Mouse (Mus musculus) kidney, postnatal 10 days (tissue): ENCODE data around the gene Man1a.

Experiments used
- DNase-seq: peaks from one replicate; pipeline ENCODE4 v3.0.0; 2021; ENCODE audit warnings: mixed read lengths

The Man1a gene

DNA sequence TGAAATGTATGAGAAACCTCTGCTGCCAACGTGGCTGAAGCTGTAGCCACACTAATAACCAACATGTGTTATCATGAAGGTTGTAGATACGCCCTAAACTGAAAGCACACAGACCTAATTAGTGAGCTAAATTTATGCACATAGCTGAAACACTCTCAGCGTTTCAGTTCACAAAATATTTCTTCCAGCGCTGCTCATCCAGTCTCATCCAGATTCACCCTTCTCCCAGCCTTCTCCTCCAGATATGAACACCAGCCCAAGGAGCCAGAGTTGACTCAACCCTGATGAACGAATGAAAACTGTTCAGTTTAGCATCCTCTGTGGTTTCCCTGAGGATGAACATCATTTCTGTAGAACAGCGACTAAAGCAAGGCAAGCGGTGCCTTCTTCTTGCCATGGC is 15.8 kb downstream of the Man1a start:
- no peak for DNase-seq

- DNase-seq = no peak
Measured at GRCm38 (mm10) chr10:54059679-54060249, 16.6 kb downstream of the Man1a start.

- peak; percentile 17 for DNase-seq
Measured at GRCm38 (mm10) chr10:54059092-54059496, 17.3 kb downstream of the Man1a start.

DNA sequence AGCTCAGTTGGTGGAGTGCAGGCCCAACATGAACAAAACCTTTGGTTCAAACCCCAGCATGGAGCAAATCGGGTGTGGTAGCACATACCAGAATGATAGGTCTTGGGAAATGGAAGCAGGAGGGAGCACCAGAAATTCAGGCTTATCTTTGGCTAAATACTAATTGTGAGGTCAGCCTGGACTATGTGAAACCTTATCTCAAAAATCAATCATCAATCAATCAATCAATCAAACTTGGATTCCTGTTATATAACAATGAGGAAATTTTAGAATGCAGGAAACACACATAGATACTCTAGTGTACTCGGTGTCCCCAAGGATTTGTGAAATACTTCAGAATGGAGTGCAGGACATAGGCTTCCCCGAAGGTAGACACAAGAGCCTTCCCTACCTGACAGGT is 17.8 kb downstream of the Man1a start:
- no peak for DNase-seq

DNA sequence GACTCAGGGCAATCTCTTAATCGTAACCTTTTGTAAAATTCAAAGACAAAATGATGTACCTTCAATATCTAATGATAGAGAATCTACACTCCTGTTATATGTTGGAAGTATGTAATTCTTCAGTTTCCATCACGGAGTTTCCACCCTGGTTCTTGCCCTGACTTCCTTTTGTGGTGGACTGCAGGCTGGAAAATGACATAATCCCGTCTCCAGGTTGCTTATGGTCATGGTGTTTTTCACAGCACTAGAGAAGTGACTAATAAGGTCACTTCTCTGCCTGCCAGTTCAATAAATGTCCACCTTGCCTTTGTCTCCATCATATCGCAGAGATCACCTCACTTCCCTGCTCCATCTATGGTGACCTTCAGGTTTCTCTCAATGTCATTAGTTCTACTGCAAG is 22.2 kb downstream of the Man1a start:
- no peak for DNase-seq

DNA sequence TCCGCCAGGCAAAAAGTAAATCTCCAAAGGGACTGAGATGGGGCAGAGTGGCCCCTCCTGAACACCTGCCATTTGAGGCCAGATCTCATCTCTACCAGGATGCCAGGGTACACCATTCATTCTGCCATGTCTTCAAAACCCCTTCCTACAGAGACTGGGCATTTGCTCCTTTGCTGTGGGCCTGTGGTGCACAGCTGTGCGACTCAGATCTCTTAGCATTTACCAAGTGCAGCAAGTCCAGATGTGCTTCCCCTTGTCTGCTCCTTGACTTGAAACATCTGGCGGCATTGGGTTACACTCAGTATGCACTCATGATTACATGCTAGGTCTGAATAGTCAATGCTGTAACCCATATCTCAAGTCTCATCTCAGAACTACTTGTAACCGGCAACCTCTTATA is 28.5 kb downstream of the Man1a start:
- no peak for DNase-seq

GRCm38 (mm10) chr10:54043358-54043757 is 33.1 kb downstream of the Man1a start:
- DNase-seq = no peak

DNA sequence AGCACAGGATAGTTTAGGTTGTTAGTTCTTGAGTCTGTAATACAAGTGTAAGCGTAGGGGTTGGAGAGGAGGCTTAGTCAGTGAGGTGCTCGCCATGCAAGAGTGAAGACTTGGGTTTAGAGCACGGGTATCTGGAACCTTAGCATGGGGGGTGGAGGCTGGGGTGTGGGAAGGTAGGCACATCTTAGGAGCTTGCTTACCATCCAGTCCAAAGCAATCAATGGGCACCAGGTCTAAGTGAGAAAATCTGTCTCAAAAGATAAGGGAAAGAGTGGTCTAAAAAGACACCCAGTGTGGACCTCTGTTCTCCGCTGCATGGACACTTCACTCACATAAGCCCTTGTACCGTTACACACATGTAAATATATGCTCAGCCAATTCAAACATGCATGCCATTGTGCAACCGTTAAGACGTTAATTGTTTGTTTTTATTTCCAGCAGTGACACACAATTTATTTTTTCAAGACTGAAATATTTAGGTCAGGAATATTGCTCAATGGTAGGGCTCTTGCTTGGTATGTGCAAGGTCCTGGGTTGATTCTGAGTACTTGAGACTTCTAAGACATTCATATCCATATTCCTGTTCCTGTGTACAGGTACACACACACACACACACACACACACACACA is 34.1 kb downstream of the Man1a start:
- DNase-seq = no peak

DNA sequence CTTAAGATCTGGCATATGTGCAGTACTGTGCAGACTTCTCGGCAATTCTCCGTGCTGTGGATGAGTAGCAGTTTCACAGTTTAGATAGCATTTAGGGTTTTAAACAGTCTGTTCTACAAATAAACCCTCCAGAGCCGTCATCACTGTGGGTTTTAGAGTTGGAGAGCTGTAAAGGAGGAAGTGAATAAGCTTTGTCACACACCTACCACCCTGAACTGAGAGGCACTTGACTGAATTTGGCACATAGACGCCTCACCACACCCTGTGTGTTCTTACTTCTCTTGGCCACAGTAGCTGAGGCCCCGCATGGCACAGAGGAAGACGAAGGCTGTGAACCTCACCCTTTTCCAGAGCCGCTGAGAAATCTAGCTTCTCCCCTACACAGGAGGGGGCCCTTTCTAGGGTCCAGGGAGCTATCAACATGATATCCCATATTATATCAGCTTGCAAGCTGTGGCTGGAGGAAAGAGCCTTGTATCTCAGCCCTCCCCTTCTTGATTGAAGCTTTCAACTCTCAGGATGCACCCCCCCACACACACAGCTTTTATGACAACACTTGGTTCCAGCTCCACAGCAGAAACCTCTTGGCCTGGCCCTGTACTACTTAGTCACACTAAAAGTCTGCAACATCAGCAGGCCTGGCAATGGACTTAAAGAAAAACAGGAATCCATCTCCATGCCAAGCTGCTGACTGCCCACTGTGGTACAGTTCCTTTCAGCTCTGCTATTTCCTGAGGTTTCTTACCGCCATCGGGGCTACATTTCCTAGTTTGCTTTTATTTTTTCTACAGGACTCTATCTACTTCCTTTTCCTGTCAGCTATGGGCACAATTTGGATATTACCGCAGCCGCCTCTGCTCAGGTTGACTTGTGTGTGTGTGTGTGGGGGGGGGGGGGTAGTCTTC is 35.9 kb downstream of the Man1a start:
- peak; percentile 11 for DNase-seq

- no peak for DNase-seq
Measured at GRCm38 (mm10) chr10:54039754-54040153, 36.7 kb downstream of the Man1a start.

GRCm38 (mm10) chr10:54038734-54039133 is 37.7 kb downstream of the Man1a start:
- no peak for DNase-seq

DNA sequence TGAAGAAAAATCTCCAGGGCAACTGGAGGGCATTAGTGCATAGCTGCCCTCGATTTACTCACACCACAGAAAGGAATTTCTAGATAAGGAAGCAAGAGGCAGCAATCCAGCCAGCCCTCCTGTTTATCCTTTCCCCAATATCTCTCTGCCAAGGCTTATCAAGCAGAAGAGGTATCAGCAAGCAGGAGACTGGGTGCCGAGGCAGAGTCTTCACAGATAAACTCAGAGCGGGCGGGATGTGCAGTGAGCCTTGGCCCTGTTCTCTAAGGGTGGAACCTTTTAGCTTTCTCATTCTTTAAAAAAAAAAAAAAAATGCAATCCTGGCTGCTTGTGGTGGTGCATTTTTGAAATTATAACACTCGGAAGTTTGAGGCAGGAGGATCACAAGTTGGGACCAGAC is 38.2 kb downstream of the Man1a start:
- DNase-seq = no peak

- no peak for DNase-seq
Measured at GRCm38 (mm10) chr10:54037348-54038010, 38.9 kb downstream of the Man1a start.

DNA sequence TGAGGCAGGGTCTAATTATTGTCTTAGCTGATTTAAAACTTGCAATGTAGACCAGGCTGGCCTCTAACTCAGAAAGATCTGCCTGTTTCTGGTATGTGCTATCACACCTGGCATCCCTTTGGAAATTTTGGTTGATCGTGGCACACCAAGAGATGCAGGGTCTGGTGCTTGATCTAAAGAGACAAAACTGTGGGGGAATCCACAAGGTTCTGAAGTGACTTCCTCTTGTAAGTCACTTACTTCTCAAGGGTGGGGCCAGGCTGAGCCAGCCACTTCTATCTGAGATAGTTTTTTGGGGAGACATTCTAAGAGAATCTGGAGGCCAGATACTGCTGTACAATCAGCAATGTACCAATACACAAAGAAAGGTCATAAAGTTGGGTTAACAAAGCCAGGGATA is 40.8 kb downstream of the Man1a start:
- no peak for DNase-seq

- no peak for DNase-seq
Measured at GRCm38 (mm10) chr10:54034779-54035178, 41.6 kb downstream of the Man1a start.

- peak; percentile 59 for DNase-seq
Measured at GRCm38 (mm10) chr10:54032316-54033092, 43.9 kb downstream of the Man1a start.

GRCm38 (mm10) chr10:54028866-54029265 is 47.5 kb downstream of the Man1a start:
- no peak for DNase-seq

DNA sequence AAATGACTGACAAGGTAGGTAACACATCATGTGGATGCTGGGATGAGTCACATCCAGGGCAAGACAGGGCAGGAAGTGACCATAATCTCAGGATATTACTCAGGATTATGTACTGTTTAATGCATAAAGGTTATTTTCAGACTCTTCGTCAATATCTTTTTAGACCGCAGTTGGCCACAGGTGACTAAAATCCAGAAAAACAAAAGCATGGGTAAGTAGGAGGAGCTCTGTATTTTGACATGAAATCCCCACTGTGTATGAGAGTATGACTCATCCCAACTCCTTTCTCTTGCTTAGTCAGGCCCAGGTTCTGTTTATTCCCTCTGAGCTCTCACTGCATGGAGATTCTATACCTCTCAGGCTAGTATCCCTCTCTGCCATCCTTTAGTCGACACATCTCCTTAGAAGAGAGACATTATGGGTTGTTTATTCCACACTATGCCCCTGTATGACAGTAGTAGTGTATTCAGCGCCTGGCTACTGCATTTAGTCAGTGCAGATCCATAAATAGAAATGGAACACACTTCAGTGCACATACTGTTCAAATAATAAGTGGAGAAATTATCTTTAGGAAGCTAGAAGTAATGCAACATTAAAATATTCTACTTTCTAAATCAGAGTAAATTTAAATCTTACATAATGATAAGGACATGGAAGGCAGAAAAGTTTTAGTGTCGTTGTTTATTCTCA is 49.5 kb downstream of the Man1a start:
- no peak for DNase-seq

GRCm38 (mm10) chr10:54026101-54026500 is 50.3 kb downstream of the Man1a start:
- DNase-seq = no peak

DNA sequence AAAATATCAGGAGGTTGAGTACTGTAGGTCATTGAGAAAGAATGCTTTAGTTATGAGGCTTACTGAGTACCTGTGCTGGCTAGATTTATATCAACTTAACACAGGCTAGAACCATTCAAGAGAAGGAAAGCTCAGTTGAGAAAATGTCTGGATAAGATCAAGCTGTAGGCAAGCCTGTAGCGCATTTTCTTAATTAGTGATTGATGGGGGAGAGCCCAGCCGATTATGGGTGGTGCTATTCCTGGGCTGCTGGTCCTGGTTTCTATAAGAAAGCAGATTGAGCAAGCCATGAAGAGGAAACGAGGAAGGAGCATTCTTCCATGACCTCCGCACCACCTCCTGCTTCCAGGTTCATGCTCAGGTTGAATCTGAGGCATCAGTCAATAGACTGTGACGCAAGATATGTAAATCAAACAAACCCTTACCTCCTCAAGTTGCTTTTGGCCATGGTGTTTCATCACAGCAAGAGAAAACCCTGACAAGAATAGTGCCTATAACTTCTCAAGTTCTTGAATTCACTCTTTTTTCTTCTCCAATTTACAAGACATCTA is 58.4 kb downstream of the Man1a start:
- DNase-seq = no peak

DNA sequence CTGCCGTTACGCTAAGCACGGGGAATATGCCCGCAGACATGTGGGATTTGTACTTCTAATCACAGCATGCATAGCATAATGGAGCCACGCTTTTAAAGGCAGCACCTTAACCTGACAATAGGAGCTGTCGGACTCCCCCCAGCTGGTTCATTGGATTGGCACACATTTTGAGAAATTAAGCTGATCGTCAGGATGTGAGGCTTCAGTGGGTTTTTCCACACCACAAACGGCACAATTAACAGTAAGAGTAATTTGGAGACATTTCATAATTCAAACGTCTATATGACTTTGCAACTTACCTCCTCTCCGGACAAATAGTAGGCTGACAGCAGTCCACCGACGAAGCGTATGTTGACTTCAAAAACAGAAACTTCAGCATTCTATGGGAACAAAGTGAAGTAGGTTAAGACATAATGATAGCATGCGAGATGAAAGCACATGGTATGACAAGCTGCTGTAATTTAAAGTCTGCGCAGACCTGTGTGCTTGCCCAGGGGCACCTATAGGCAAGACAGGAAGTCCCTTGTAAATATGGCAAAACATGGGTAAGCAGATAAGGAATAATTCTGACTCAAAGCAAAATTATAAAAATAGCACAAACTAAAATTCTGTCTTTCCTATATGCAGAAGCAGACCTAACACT is 62.2 kb downstream of the Man1a start:
- no peak for DNase-seq
